Mouse (Mus musculus) ES-Bruce4 (cell line): Measurements from ENCODE around the gene Magi2. TPM values are rescaled to one million over a fixed set of nuclear protein-coding genes. Genes with fewer than 3 reads are reported as not detected.
A peak's percentile ranks its signal among the peaks of the same experiment; 100 is the strongest.

Experiments
- H3K27ac ChIP-seq: 2 replicates; pipeline ENCODE4 v1.5.1; 2012; ENCODE audit warnings: low read length, inconsistent platforms; ENCODE audit not compliant: insufficient read depth
- H3K27me3 ChIP-seq: 2 replicates; pipeline ENCODE4 v1.6.1; 2012; ENCODE audit warnings: mild to moderate bottlenecking, low read length, inconsistent platforms; ENCODE audit not compliant: control insufficient read depth, poor library complexity, insufficient read depth, severe bottlenecking
- H3K36me3 ChIP-seq: 2 replicates; pipeline ENCODE4 v1.6.1; 2012; ENCODE audit warnings: inconsistent platforms, mild to moderate bottlenecking, low read length, moderate library complexity; ENCODE audit not compliant: control insufficient read depth, poor library complexity, insufficient read depth, severe bottlenecking
- H3K4me1 ChIP-seq: one replicate; pipeline ENCODE4 v1.8.1; 2011; ENCODE audit warnings: low read length; ENCODE audit not compliant: control insufficient read depth, insufficient read depth
- H3K4me3 ChIP-seq: 2 replicates; pipeline ENCODE4 v1.5.1; 2011; ENCODE audit warnings: low read depth, mild to moderate bottlenecking, low read length
- H3K9ac ChIP-seq: 2 replicates; pipeline ENCODE4 v1.6.1; 2012; ENCODE audit warnings: low read depth, mild to moderate bottlenecking, inconsistent platforms; ENCODE audit not compliant: poor library complexity, severe bottlenecking
- H3K9me3 ChIP-seq: replicated peaks from 2 replicates; pipeline ENCODE4 v1.6.1; 2012; ENCODE audit warnings: mild to moderate bottlenecking, low read length, inconsistent platforms; ENCODE audit not compliant: control insufficient read depth, poor library complexity, insufficient read depth, severe bottlenecking
- CTCF ChIP-seq: IDR thresholded peaks from one replicate; pipeline ENCODE4 v1.8.1; 2011; ENCODE audit warnings: low read depth, low read length
- EP300 ChIP-seq: IDR thresholded peaks from 2 replicates; pipeline ENCODE4 v1.6.1; 2011; ENCODE audit warnings: low read depth, low read length; ENCODE audit not compliant: insufficient read depth
- POLR2A ChIP-seq: IDR thresholded peaks from one replicate; pipeline ENCODE4 v1.8.1; 2011; ENCODE audit warnings: low read length; ENCODE audit not compliant: insufficient read depth
- polyA plus RNA-seq: library from polyadenylated mRNA; stranded (reverse); fragments of >200 nt; gene quantifications from 2 replicates; pipeline ENCODE4 v1.2.4, GENCODE M21; 2011; ENCODE audit warnings: low read depth; ENCODE audit not compliant: missing spikeins, insufficient read depth, insufficient read length

Gene Magi2
- polyA plus RNA-seq, 1 experiment: 1.8 TPM

- Histone ChIP-seq H3K36me3 (no peaks in the 10 kb centered on the region), H3K9ac (no peak overlapping the region), H3K27ac (no peak overlapping the region), H3K27me3 (no peaks in the 10 kb centered on the region), H3K9me3 (no peaks in the 10 kb centered on the region), H3K4me3 (no peak overlapping the region), H3K4me1 (no peaks in the 10 kb centered on the region)
- no peak for TF ChIP-seq POLR2A
- TF ChIP-seq EP300: no peak
- no peak for TF ChIP-seq CTCF
Measured at GRCm38 (mm10) chr5:19895893-19896292, 669.1 kb downstream of the Magi2 start.

GRCm38 (mm10) chr5:19901625-19902024 is 674.8 kb downstream of the Magi2 start:
- Histone ChIP-seq H3K4me1 (no peaks in the 10 kb centered on the region), H3K9ac (no peak overlapping the region), H3K27me3 (no peaks in the 10 kb centered on the region), H3K27ac (no peak overlapping the region), H3K4me3 (no peak overlapping the region), H3K36me3 (no peaks in the 10 kb centered on the region), H3K9me3 (no peaks in the 10 kb centered on the region)
- TF ChIP-seq POLR2A (no peak), EP300 (no peak), CTCF (no peak)

- Histone ChIP-seq H3K4me3 (no peak overlapping the region), H3K36me3 (no peaks in the 10 kb centered on the region), H3K9ac (no peak overlapping the region), H3K27me3 (no peaks in the 10 kb centered on the region; the same call in 1 of the 2 replicates), H3K4me1 (peaks cover 3% of the 10 kb centered on the region), H3K9me3 (no peaks in the 10 kb centered on the region), H3K27ac (no peak overlapping the region)
- no peak for TF ChIP-seq POLR2A
- no peak for TF ChIP-seq CTCF
- TF ChIP-seq EP300: no peak
Measured at GRCm38 (mm10) chr5:19906636-19907035, 679.8 kb downstream of the Magi2 start.

- no peak for TF ChIP-seq CTCF
- no peak for TF ChIP-seq POLR2A
- 0 out of 2 replicates have a peak, but pooled peaks have one; percentile 15 for TF ChIP-seq EP300
- H3K9ac ChIP-seq: no peak overlapping the region; the same call in 1 of the 2 replicates
- no peaks in the 10 kb centered on the region for H3K9me3 ChIP-seq
- H3K36me3 ChIP-seq: no peaks in the 10 kb centered on the region
- peaks cover 3% of the 10 kb centered on the region for H3K4me1 ChIP-seq
- H3K27me3 ChIP-seq: no peaks in the 10 kb centered on the region; the same call in 1 of the 2 replicates
- H3K27ac ChIP-seq: no peak overlapping the region
- H3K4me3 ChIP-seq: peak overlapping the region; percentile 18; the same call in 1 of the 2 replicates
Measured at GRCm38 (mm10) chr5:19907381-19907982, 680.6 kb downstream of the Magi2 start.

GRCm38 (mm10) chr5:19907983-19908705 is 681.3 kb downstream of the Magi2 start:
- Histone ChIP-seq H3K36me3 (no peaks in the 10 kb centered on the region), H3K9me3 (no peaks in the 10 kb centered on the region; the same call in 1 of the 2 replicates), H3K4me1 (peaks cover 3% of the 10 kb centered on the region), H3K27me3 (no peaks in the 10 kb centered on the region; the same call in 1 of the 2 replicates), H3K4me3 (no peak overlapping the region), H3K27ac (no peak overlapping the region), H3K9ac (no peak overlapping the region; the same call in 1 of the 2 replicates)
- no peak for TF ChIP-seq CTCF
- no peak for TF ChIP-seq POLR2A
- TF ChIP-seq EP300: no peak

GRCm38 (mm10) chr5:19908706-19909060 is 681.8 kb downstream of the Magi2 start:
- no peak overlapping the region for H3K4me3 ChIP-seq
- H3K9ac ChIP-seq: no peak overlapping the region
- H3K27ac ChIP-seq: no peak overlapping the region
- H3K27me3 ChIP-seq: no peaks in the 10 kb centered on the region; the same call in 1 of the 2 replicates
- H3K9me3 ChIP-seq: no peaks in the 10 kb centered on the region; the same call in 1 of the 2 replicates
- H3K36me3 ChIP-seq: no peaks in the 10 kb centered on the region
- H3K4me1 ChIP-seq: peaks cover 3% of the 10 kb centered on the region
- no peak for TF ChIP-seq POLR2A
- TF ChIP-seq EP300: no peak
- no peak for TF ChIP-seq CTCF
